Mouse (Mus musculus) C2C12 (cell line): ENCODE measurements around the gene Hmmr.

Source experiments
- CEBPB ChIP-seq: IDR thresholded peaks from one replicate; pipeline ENCODE4 v1.6.1; 2011; ENCODE audit warnings: low read depth, mild to moderate bottlenecking, control low read depth, moderate library complexity
- CTCF ChIP-seq: IDR thresholded peaks from one replicate; pipeline ENCODE4 v1.5.1; 2011; ENCODE audit not compliant: control insufficient read depth, insufficient read depth, insufficient read length
- FOSL1 ChIP-seq: IDR thresholded peaks from one replicate; pipeline ENCODE4 v1.8.0; 2011; ENCODE audit warnings: mild to moderate bottlenecking, low read length; ENCODE audit not compliant: poor library complexity, insufficient read depth, severe bottlenecking
- MAX ChIP-seq: IDR thresholded peaks from one replicate; pipeline ENCODE4 v1.6.1; 2011; ENCODE audit warnings: mild to moderate bottlenecking, control low read depth
- MYOD1 ChIP-seq: IDR thresholded peaks from one replicate; pipeline ENCODE4 v1.6.1; 2011; ENCODE audit warnings: low read depth; ENCODE audit not compliant: control insufficient read depth, insufficient read length
- MYOG ChIP-seq: IDR thresholded peaks from one replicate; pipeline ENCODE4 v1.6.1; 2011; ENCODE audit not compliant: control insufficient read depth, insufficient read length; ENCODE audit errors: extremely low read depth
- USF1 ChIP-seq: IDR thresholded peaks from one replicate; pipeline ENCODE4 v1.6.1; 2011; ENCODE audit warnings: low read depth, mild to moderate bottlenecking, control low read depth, moderate library complexity

DNA sequence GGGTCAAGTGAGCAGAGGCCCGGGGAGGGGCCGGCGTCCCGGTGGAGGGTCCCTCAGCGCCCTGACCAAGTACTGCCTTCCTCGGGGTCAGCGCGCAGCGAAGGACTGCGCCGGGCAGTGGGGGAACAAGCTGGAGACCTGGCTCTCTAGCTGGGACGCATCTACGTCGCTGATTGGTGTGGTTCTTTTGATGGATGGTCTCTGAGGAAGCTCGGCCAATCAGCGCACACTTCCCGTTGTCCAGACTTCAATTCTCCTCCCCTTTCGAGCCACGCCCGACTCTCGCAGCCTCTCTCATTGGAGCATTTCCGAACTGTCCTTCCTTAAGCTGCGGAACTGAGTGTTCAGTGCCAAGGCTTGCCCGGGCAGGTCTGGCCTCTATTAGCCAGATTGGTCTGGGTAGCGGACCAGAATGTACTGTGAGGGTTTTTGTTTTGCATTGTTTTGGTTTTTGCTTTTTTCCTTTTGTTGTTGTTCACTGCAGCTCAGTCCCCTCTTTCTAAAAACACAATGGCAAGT, 21.9 kb upstream of the Hmmr start, which contains the start of gene Ccng1:
- TF ChIP-seq CTCF: no peak
- no peak for TF ChIP-seq MAX
- no peak for TF ChIP-seq USF1
- TF ChIP-seq MYOG: no peak
- no peak for TF ChIP-seq MYOD1
- TF ChIP-seq CEBPB: no peak
- TF ChIP-seq FOSL1: no peak
